Mouse (Mus musculus): ENCODE measurements around the gene Fhit. TPM values are rescaled to one million over a fixed set of nuclear protein-coding genes. Genes with fewer than 3 reads are reported as not detected.

The Fhit gene
- polyA plus RNA-seq, 1 experiment from 2014 or later = 1.0 TPM

DNA sequence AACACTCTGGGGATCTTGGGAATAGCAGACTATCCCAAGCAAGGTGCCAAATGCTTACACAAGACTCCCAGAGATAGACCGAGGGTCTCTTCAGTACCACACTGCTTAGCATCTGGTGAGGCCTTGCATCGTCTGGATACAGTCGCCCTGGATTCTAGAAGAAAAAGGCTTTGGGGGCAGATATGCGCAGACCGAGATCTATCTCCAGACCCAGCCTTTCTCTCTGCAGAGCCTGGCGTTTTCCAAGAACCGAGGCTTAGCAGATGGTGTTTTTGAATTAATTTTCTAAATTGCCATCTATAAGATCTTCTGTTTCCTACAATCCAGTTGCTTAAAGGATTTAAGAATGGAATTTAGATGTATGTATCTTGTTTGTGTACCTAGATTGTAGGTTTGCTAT, 1515.6 kb downstream of the Fhit start:
- 92% methylated on average over 7 of the region's 7 CpGs for WGBS (ENCODE audit: missing documents)
- Histone ChIP-seq H3K27ac (no peak overlapping the region), H3K36me3 (ENCODE audit: inconsistent target) (no peaks in the 10 kb centered on the region), H3K79me2 (ENCODE audit: inconsistent target) (no peaks in the 10 kb centered on the region), H3K4me3 (ENCODE audit: inconsistent target) (no peak overlapping the region)

GRCm38 (mm10) chr14:9644216-9645166, 1517.3 kb downstream of the Fhit start:
- Histone ChIP-seq H3K79me2 (ENCODE audit: inconsistent target) (no peaks in the 10 kb centered on the region), H3K4me3 (ENCODE audit: inconsistent target) (no peak overlapping the region), H3K27ac (no peak overlapping the region), H3K36me3 (ENCODE audit: inconsistent target) (no peaks in the 10 kb centered on the region)
- 72% methylated on average over 8 of the region's 9 CpGs for WGBS (ENCODE audit: missing documents)

DNA sequence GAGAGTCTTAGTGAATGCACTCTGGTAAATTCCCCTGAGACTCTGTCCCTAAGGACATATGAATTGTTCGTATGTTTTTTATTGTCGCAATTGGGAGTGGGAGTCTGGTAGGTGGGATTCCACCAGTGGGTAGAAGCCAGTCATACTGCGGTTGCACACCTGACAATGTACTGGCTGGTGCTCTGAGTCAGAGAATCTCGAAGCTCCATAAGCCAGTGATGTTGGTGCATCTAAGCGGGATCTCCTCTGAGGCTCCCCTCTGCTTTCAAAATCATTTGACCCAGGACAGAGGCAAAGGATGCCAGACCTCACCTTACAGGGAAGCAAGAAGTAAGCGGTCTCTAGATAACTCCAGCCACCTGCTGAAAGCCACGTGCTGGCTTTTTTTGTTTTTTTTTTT, 1518.1 kb downstream of the Fhit start:
- WGBS (ENCODE audit: missing documents) = 86% methylated on average over 6 of the region's 7 CpGs
- Histone ChIP-seq H3K79me2 (ENCODE audit: inconsistent target) (no peaks in the 10 kb centered on the region), H3K4me3 (ENCODE audit: inconsistent target) (no peak overlapping the region), H3K36me3 (ENCODE audit: inconsistent target) (no peaks in the 10 kb centered on the region), H3K27ac (no peak overlapping the region)

DNA sequence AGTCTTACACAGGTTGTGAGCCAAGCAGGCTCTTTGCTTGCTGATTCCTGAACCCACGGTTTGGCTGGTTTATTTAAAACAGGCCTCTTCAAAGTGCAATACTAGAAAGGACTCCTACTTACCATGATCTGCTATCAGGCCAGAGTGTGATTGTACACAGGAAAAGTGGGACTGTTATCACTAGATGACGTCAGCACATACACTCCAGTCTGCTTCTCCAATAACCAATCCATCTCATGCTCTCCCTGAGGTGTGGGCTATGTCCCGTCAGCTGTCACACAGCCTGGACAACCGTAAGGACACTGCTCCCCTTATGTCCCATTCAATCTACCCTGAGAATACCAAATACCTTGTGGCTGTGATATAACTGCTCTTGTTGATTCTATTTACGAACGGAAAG, 1519.2 kb downstream of the Fhit start:
- WGBS (ENCODE audit: missing documents) = 93% methylated on average over 6 of the region's 6 CpGs
- H3K4me3 ChIP-seq (ENCODE audit: inconsistent target) = no peak overlapping the region
- no peaks in the 10 kb centered on the region for H3K79me2 ChIP-seq (ENCODE audit: inconsistent target)
- no peak overlapping the region for H3K27ac ChIP-seq
- no peaks in the 10 kb centered on the region for H3K36me3 ChIP-seq (ENCODE audit: inconsistent target)

GRCm38 (mm10) chr14:9642068-9642467, 1519.8 kb downstream of the Fhit start:
- 92% methylated on average over 3 of the region's 3 CpGs for WGBS (ENCODE audit: missing documents)
- no peak overlapping the region for H3K27ac ChIP-seq

DNA sequence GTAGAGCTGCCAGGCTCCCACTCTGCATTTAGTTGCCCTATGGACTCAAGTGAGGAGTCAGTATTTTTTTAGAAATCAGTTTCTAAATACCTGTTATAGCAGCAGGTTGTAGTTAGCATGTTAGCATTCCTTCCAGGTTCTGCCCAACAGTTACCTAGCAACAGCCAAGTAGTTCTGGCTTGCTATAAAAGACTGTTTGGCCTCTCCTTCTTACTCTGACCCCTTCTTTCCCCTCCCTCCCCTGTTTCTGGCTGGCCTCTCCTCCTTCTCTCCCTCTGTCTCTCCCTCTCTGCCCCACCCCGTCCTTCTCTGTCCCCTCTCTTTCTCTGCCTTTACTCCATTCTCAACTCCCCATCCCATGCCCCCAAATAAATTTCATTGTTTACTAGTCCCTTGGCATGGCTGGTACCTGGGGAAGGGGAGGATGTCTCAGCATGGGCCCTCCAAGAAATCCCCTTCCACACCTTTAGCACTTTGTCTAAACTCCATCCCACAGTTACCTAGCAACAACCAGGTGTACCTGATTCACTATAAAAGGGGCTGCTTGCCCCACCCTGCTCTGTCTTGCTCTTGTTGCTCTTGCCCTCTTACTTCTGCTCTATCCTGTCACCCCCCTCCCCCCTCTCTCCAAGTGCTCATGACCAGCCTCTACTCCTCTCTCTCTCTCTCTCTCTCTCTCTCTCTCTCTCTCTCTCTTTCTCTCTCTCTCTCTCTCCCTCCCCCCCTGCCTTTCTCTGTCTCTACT, 1527.4 kb downstream of the Fhit start:
- H3K4me3 ChIP-seq (ENCODE audit: inconsistent target) = no peak overlapping the region
- no peak overlapping the region for H3K27ac ChIP-seq
- H3K36me3 ChIP-seq (ENCODE audit: inconsistent target) = no peaks in the 10 kb centered on the region
- 88% methylated on average over 1 of the region's 1 CpGs for WGBS (ENCODE audit: missing documents)
- H3K79me2 ChIP-seq (ENCODE audit: inconsistent target) = no peaks in the 10 kb centered on the region

More at GRCm38 (mm10) chr14:9642068-9642467, 1519.8 kb downstream of the Fhit start:
- H3K79me2 ChIP-seq (ENCODE audit: inconsistent target) = no peaks in the 10 kb centered on the region
- H3K4me3 ChIP-seq (ENCODE audit: inconsistent target) = no peak overlapping the region
- H3K36me3 ChIP-seq (ENCODE audit: inconsistent target) = no peaks in the 10 kb centered on the region

DNA sequence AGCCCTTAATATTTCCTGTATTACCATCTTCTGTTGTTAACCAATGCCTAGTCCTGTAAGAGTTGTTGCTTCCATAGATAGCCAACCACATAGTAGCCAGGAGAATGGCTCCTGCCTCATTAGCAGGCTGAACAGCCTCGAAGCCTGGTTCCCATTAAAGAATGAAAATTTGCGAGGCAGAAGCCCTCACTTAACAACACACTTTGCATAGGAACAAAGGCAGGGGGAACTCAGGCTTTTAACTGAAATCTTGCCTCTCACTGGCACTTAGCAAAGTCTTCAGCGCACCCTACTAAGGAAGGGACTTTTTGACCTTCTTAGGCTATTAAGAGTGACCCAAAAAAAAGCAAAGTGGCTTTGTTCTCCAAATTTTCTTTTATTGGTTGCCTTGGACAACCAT, 1529.3 kb downstream of the Fhit start:
- 76% methylated on average over 3 of the region's 3 CpGs for WGBS (ENCODE audit: missing documents)
- Histone ChIP-seq H3K36me3 (ENCODE audit: inconsistent target) (no peaks in the 10 kb centered on the region), H3K4me3 (ENCODE audit: inconsistent target) (no peak overlapping the region), H3K79me2 (ENCODE audit: inconsistent target) (no peaks in the 10 kb centered on the region), H3K27ac (no peak overlapping the region)

DNA sequence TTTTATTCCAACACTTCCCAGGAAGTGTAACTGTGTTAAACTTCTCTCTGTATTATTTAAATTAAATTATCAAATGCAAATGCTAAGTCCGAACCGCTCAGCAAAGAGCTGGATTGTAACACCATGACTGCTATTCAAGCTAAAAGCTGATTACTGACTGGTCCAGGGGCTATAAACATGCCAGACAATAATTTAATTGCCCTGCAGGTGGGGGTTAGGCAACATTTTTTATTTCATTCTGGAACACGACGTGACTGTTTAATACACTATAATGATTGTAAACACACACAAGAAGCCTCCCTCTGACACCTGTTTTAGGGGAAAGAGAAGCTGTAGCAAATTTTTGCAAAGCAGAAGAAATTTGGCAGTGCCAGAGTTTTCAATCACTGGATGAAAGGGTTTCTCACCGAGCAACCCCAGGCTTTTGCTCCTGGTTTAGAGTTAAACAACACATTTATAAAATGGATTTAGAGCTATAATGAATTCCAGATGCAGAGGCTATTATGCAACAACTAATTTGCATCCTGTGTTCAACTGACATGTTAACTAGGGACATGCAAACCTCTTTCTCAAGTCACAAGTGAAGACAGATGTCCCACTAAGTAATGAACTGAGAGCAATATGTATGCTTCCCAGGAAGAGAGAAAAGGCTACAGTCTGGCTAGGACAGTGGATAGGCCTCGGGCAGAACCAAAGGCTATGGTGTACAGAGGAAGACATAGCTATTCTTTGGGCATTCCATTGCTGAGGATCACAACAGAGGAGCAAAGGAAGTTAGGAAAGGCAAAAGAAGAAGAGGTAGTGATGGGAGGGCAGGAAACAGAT, 1538.4 kb downstream of the Fhit start:
- Histone ChIP-seq H3K27ac (no peak overlapping the region), H3K36me3 (ENCODE audit: inconsistent target) (no peaks in the 10 kb centered on the region), H3K4me3 (ENCODE audit: inconsistent target) (no peak overlapping the region), H3K79me2 (ENCODE audit: inconsistent target) (no peaks in the 10 kb centered on the region)
- WGBS (ENCODE audit: missing documents) = 93% methylated on average over 6 of the region's 6 CpGs

DNA sequence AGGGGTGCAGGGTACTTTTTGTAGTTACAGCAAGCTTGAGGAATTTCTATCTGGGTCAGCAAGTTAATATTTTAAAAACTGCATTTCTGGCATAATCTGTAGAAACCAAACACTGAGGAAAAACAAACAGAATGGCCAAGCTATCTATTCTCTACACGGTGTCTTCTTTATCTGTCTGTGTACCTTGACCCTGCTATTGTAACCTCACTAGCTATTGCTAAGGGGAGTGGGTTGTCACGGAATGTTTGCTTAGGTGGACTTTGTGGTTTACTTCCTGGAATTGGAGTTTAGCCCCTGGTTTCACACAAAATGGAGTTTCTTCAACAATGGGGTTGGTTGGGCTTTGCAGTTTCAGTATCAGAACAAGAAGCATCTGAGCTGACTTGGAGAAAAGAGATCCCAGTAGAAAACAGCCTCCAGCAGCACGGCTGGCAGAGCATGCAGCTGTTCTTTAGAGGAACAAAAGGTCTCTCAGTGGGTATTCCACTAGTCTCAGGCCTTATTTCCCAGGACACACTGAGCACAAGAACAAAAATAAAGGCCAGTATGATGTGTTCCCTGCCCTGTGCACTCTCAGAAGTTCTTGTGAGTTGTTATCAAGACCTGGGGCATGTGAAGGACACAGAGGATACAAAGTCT, 1540.8 kb downstream of the Fhit start:
- H3K4me3 ChIP-seq (ENCODE audit: inconsistent target) = no peak overlapping the region
- no peaks in the 10 kb centered on the region for H3K79me2 ChIP-seq (ENCODE audit: inconsistent target)
- no peaks in the 10 kb centered on the region for H3K36me3 ChIP-seq (ENCODE audit: inconsistent target)
- no peak overlapping the region for H3K27ac ChIP-seq
- 91% methylated on average over 3 of the region's 3 CpGs for WGBS (ENCODE audit: missing documents)

GRCm38 (mm10) chr14:9619840-9620239, 1542.0 kb downstream of the Fhit start:
- 100% methylated on average over 1 of the region's 1 CpGs for WGBS (ENCODE audit: missing documents)
- H3K4me3 ChIP-seq (ENCODE audit: inconsistent target) = no peak overlapping the region

GRCm38 (mm10) chr14:9613126-9613525, 1548.7 kb downstream of the Fhit start:
- no peaks in the 10 kb centered on the region for H3K36me3 ChIP-seq (ENCODE audit: inconsistent target)
- no peak overlapping the region for H3K4me3 ChIP-seq (ENCODE audit: inconsistent target)
- H3K27ac ChIP-seq = no peak overlapping the region
- WGBS (ENCODE audit: missing documents) = 96% methylated on average over 3 of the region's 3 CpGs
- H3K79me2 ChIP-seq (ENCODE audit: inconsistent target) = no peaks in the 10 kb centered on the region

More at GRCm38 (mm10) chr14:9619840-9620239, 1542.0 kb downstream of the Fhit start:
- Histone ChIP-seq H3K79me2 (ENCODE audit: inconsistent target) (no peaks in the 10 kb centered on the region), H3K36me3 (ENCODE audit: inconsistent target) (no peaks in the 10 kb centered on the region), H3K27ac (no peak overlapping the region)

DNA sequence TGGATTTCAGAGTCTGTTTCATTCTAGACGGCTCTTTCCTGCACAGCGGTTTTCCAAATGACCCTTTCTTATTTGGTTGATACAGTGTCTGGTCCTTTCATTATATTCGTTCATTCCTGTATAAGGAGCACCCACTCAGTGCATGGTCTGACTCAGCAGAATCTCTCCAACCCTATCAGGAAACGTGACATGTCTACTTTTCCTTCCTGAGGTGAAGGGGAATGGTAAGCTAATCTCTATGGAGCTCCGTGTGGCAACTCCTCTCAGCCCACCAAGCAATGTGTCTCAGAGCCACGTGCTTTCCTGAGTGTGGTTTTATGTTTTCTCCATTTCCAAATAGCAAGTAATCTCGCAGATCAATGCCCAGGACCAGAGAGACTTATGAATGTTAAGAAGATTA, 1552.7 kb downstream of the Fhit start:
- 21% methylated on average over 7 of the region's 7 CpGs for WGBS (ENCODE audit: missing documents)
- Histone ChIP-seq H3K27ac (no peak overlapping the region), H3K36me3 (ENCODE audit: inconsistent target) (no peaks in the 10 kb centered on the region), H3K4me3 (ENCODE audit: inconsistent target) (no peak overlapping the region), H3K79me2 (ENCODE audit: inconsistent target) (no peaks in the 10 kb centered on the region)

GRCm38 (mm10) chr14:9606584-9607377, 1555.1 kb downstream of the Fhit start:
- Histone ChIP-seq H3K4me3 (ENCODE audit: inconsistent target) (no peak overlapping the region), H3K27ac (no peak overlapping the region), H3K79me2 (ENCODE audit: inconsistent target) (no peaks in the 10 kb centered on the region), H3K36me3 (ENCODE audit: inconsistent target) (no peaks in the 10 kb centered on the region)
- 74% methylated on average over 12 of the region's 12 CpGs for WGBS (ENCODE audit: missing documents)

Measured in macrophage (primary cell).